Mouse (Mus musculus): Measurements from ENCODE around the gene Zdhhc4.

Gene Zdhhc4

DNA sequence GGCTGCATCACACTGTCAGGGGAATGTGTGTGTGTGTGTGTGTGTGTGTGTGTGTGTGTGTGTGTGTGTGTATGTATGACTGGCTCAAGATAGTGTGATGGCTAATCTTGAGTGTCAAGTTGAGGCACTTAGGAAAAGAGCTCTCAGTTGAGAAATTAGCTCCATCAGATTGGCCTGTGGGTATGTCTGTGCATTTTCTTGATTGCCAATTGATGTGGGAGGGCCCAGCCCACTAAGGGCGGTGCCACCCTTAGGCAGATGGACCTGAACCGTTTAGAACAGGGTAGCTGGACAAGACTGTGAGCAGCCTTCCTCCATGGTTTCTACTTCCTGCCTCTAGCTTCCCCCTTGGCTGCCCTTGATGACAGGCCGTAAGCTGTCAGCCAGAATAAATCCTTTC is 56.9 kb downstream of the Zdhhc4 start:
- no peak for DNase-seq

DNA sequence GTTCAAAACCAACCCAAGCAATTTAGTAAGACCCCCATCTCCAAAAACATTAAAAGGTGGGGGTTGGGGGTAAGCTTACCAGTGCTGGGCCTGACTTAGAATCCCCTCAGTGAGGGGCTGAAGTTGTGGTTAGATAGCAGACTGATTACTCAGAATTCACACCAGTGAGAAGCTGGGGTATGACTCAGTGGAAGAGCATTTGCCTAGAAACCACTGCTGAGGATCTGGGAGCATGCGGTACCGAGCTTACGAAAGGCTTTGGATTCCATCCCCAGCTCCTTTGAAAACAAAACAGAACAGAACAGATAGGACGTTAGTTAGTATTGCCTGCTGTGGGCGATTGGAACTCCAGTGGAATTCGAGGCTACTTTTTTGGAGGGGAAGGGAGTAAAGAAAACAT is 57.4 kb downstream of the Zdhhc4 start:
- no peak for DNase-seq

- no peak for DNase-seq
Observed at GRCm38 (mm10) chr5:143270151-143270519, 58.9 kb downstream of the Zdhhc4 start.

- DNase-seq, result peak; percentile 75
Observed at GRCm38 (mm10) chr5:143269363-143270150, 59.5 kb downstream of the Zdhhc4 start, which contains the start of gene Zfp316. TSS of gene Zfp316 (minus strand) at chr5:143270022.

GRCm38 (mm10) chr5:143268985-143269362 is 60.1 kb downstream of the Zdhhc4 start:
- DNase-seq, result no peak

DNA sequence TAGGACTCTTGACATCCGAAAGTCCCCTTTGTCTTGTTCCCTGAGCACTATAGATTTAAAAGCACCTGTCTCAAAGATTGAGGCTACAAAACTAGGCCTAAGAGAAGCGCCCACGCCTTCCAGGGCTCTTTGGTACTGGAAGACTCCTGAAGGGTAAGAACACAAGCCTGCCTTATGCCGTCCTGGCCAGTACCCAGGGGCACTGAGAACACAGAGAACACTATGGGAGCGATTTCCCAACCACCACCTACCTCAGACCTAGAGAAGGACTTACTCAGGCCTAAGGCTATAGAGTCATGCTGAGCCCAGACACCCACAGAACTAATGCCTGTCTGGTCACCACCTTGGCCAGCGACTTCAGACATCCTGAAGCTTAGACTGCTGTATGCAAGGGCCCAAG is 62.3 kb downstream of the Zdhhc4 start:
- no peak for DNase-seq

Measured in lung, postnatal 10 days (tissue).